Mouse (Mus musculus) myocyte (in vitro differentiated cells): ENCODE data around the gene Gm47996. TPM values are rescaled to one million over a fixed set of nuclear protein-coding genes. Genes with fewer than 3 reads are reported as not detected.
"Not testable (repeated sequence)": the region's sequence is repeated elsewhere in the genome, so short reads cannot be mapped to it uniquely, and the experiment has no call there.

Experiments
- H3K27me3 ChIP-seq: one replicate; pipeline ENCODE4 v1.6.1; 2011; ENCODE audit not compliant: control insufficient read depth, insufficient read depth, insufficient read length
- H3K36me3 ChIP-seq: one replicate; pipeline ENCODE4 v1.6.1; 2011; ENCODE audit not compliant: control insufficient read depth, insufficient read depth
- H3K4me2 ChIP-seq: one replicate; pipeline ENCODE4 v1.6.1; 2011; ENCODE audit warnings: low read depth, control low read depth
- H3K4me3 ChIP-seq: one replicate; pipeline ENCODE4 v1.5.1; 2011; ENCODE audit warnings: mild to moderate bottlenecking, control low read depth, moderate library complexity
- H3K79me2 ChIP-seq: one replicate; pipeline ENCODE4 v1.6.1; 2011; ENCODE audit not compliant: control insufficient read depth, insufficient read depth
- H3ac ChIP-seq: one replicate; pipeline ENCODE4 v1.6.1; 2011; ENCODE audit not compliant: control insufficient read depth, insufficient read length
- CEBPB ChIP-seq: IDR thresholded peaks from 2 replicates; pipeline ENCODE4 v1.6.1; 2011; ENCODE audit warnings: mild to moderate bottlenecking, moderate library complexity; ENCODE audit not compliant: poor library complexity, insufficient read depth, severe bottlenecking
- E2F4 ChIP-seq: IDR thresholded peaks from one replicate; pipeline ENCODE4 v1.6.1; 2011; ENCODE audit warnings: mild to moderate bottlenecking, control low read depth, moderate library complexity; ENCODE audit not compliant: insufficient read depth
- MAX ChIP-seq: IDR thresholded peaks from one replicate; pipeline ENCODE4 v1.6.1; 2011; ENCODE audit warnings: low read depth, mild to moderate bottlenecking, control low read depth
- MYOD1 ChIP-seq, 3 experiments: IDR thresholded peaks; one replicate each; pipeline ENCODE4 v1.6.1; 2011; ENCODE audit warnings: control low read depth in 2 of 3, low read depth in 2 of 3, mild to moderate bottlenecking in 2 of 3, moderate library complexity in 1 of 3; ENCODE audit not compliant: insufficient read length in 2 of 3, control insufficient read depth in 1 of 3
- MYOG ChIP-seq, 3 experiments: IDR thresholded peaks; one replicate each; pipeline ENCODE4 v1.6.1; 2011; ENCODE audit warnings: control low read depth in 2 of 3, low read depth in 2 of 3, mild to moderate bottlenecking in 2 of 3; ENCODE audit not compliant: insufficient read length in 2 of 3, control insufficient read depth in 1 of 3, insufficient read depth in 1 of 3
- POLR2A ChIP-seq: IDR thresholded peaks from one replicate; pipeline ENCODE4 v1.6.1; 2011; ENCODE audit warnings: low read depth, mild to moderate bottlenecking, control low read depth, moderate library complexity; ENCODE audit not compliant: insufficient read length
- POLR2AphosphoS2 ChIP-seq: IDR thresholded peaks from one replicate; pipeline ENCODE4 v1.6.1; 2011; ENCODE audit warnings: low read depth, control low read depth; ENCODE audit not compliant: insufficient read length
- REST ChIP-seq: IDR thresholded peaks from one replicate; pipeline ENCODE4 v1.6.1; 2011; ENCODE audit warnings: mild to moderate bottlenecking, control low read depth, moderate library complexity; ENCODE audit not compliant: insufficient read depth, insufficient read length
- SRF ChIP-seq: IDR thresholded peaks from one replicate; pipeline ENCODE4 v1.6.1; 2011; ENCODE audit warnings: low read depth; ENCODE audit not compliant: control insufficient read depth, insufficient read length
- TCF12 ChIP-seq: IDR thresholded peaks from one replicate; pipeline ENCODE4 v1.6.1; 2011; ENCODE audit warnings: mild to moderate bottlenecking, control low read depth; ENCODE audit not compliant: poor library complexity, insufficient read depth, severe bottlenecking
- TCF3 ChIP-seq: IDR thresholded peaks from one replicate; pipeline ENCODE4 v1.6.1; 2011; ENCODE audit warnings: low read depth, control low read depth; ENCODE audit not compliant: insufficient read length
- USF1 ChIP-seq: IDR thresholded peaks from one replicate; pipeline ENCODE4 v1.6.1; 2011; ENCODE audit warnings: low read depth, mild to moderate bottlenecking, control low read depth, moderate library complexity
- polyA plus RNA-seq: library from polyadenylated mRNA; unstranded; fragments of >200 nt; fragmentation: generic; extraction: Trizol; gene quantifications from one replicate; pipeline ENCODE4 v1.2.1, GENCODE M21; 2012; ENCODE audit warnings: missing spikeins

Gm47996 gene
- 0.14 TPM for polyA plus RNA-seq

- not testable (repeated sequence) for H3K4me2 ChIP-seq, H3ac ChIP-seq, H3K4me3 ChIP-seq, H3K36me3 ChIP-seq, H3K27me3 ChIP-seq, H3K79me2 ChIP-seq
Observed at GRCm38 (mm10) chr1:151209824-151210355, at the start of gene Gm47996. Gene Gm47996 (plus strand): TSS chr1:151210131.

DNA sequence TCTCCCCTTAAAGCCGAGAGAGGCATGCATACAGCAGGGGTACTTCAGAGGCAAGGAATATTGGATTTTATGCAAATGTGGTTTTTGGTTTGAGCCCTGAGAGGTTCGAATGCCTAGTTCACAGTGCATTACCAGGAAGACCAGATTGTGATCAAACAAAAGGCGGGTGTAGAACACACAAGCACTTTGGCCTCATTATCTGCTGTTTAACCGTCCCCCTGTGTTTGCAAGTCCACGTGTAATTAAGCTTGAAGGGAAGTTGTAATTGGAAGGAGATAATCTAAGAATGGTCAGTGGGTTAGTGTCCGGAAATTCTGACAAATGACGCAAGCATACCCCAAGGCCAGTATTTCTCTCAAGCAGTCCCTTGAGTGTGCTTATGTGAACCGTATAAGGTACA is 43.9 kb upstream of the Gm47996 start:
- H3K4me3 ChIP-seq = no peak overlapping the region
- no peak overlapping the region for H3K4me2 ChIP-seq
- no peaks in the 10 kb centered on the region for H3K36me3 ChIP-seq
- TF ChIP-seq TCF12 = no peak
- TF ChIP-seq CEBPB = no peak
- no peak for TF ChIP-seq POLR2A
- no peak for TF ChIP-seq E2F4
- no peak for TF ChIP-seq MAX
- TF ChIP-seq SRF = no peak
- no peak for TF ChIP-seq MYOD1 (IDR thresholded peaks at IDR 0.05; ENCODE audit: control insufficient read depth in 1 of 3, insufficient read length in 2 of 3, low read depth in 2 of 3)
- no peak for TF ChIP-seq TCF3
- no peak for TF ChIP-seq USF1
- TF ChIP-seq POLR2AphosphoS2 = no peak
- no peak for TF ChIP-seq REST
- no peak for TF ChIP-seq MYOG (IDR thresholded peaks at IDR 0.05; ENCODE audit: control insufficient read depth in 1 of 3, insufficient read depth in 1 of 3, insufficient read length in 2 of 3, low read depth in 2 of 3)
- H3K27me3 ChIP-seq = no peaks in the 10 kb centered on the region
- H3ac ChIP-seq = no peak overlapping the region
- no peaks in the 10 kb centered on the region for H3K79me2 ChIP-seq

- TF ChIP-seq POLR2A (no peak), E2F4 (no peak), TCF12 (no peak), POLR2AphosphoS2 (no peak)
Observed at GRCm38 (mm10) chr1:151167297-151168047, 42.5 kb upstream of the Gm47996 start.

DNA sequence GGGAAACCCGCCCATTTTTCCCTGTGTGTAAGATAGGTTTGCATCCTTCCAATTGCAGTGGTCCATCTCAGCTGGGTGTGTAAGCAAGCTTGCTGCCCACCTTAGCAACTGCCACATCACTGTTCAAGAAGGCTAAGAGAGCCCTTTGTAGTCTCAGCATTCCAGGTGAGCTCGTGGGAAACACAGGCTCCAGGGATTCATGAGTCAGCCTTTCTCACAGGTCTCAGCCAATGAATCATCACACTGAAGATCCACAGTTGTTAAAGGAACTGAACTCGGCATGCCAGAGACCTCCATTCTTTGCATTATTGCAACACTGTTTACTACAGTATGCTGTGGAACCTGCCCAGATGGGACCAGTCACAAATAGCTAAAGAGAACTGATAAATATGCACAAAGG is 41.3 kb upstream of the Gm47996 start:
- H3K36me3 ChIP-seq = no peaks in the 10 kb centered on the region
- H3K4me2 ChIP-seq = no peak overlapping the region
- no peak overlapping the region for H3ac ChIP-seq
- H3K27me3 ChIP-seq = no peaks in the 10 kb centered on the region
- H3K79me2 ChIP-seq = no peaks in the 10 kb centered on the region
- TF ChIP-seq CEBPB (0 out of 2 replicates have a peak, but pooled peaks have one; percentile 11), USF1 (no peak), POLR2AphosphoS2 (no peak), TCF3 (no peak), MYOD1 (IDR thresholded peaks at IDR 0.05; ENCODE audit: control insufficient read depth in 1 of 3, insufficient read length in 2 of 3, low read depth in 2 of 3) (no peak)
- no peak overlapping the region for H3K4me3 ChIP-seq

More at GRCm38 (mm10) chr1:151167297-151168047, 42.5 kb upstream of the Gm47996 start:
- no peaks in the 10 kb centered on the region for H3K27me3 ChIP-seq
- H3K4me3 ChIP-seq = no peak overlapping the region
- no peaks in the 10 kb centered on the region for H3K79me2 ChIP-seq
- no peaks in the 10 kb centered on the region for H3K36me3 ChIP-seq
- no peak overlapping the region for H3K4me2 ChIP-seq
- no peak overlapping the region for H3ac ChIP-seq

DNA sequence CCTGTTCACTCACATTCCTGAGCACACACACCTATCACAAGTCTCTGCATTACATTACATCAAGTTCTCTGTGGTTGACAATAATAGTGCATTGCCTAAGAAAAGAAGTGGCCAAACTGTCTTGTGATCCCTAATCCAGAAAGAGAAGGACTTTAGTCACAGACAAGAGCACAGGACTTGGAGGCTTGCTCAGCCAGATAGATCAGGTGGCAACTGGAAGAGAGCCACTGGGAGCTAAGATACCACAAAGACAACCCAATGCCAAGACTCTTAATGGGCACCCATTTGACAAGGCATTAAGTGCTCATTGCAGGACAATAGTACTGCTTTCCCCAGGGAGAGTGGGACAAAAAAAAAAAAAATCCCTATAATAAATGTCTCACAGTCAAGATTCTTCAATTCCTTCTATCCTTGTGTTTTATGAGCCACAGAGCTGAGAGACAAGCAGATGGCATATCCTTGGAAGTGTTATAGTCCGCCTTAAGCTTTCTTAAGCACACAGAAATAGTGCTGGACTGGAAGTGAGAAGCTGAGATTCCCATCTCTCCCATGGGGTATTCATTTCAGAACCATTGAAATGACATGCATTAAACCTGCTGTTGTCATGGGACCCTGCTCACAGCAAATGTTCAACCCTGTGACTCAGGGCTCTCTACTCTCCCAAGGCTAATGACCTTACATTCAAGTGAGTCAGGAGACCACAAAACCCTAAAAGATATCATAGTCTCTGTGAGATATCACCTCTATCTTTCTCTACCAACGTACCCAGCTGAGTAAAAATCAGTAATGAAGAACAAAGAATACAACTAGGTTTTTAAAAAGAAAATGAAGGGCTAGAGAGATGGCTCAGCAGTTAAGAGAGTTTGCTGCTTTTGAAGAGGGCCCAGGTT is 38.1 kb upstream of the Gm47996 start:
- no peaks in the 10 kb centered on the region for H3K36me3 ChIP-seq
- TF ChIP-seq TCF12 (no peak), SRF (no peak), POLR2AphosphoS2 (no peak), TCF3 (no peak), MYOG (IDR thresholded peaks at IDR 0.05; ENCODE audit: control insufficient read depth in 1 of 3, insufficient read depth in 1 of 3, insufficient read length in 2 of 3, low read depth in 2 of 3) (peak in 1 of 3 experiments; percentile 33), E2F4 (no peak), REST (no peak), USF1 (no peak), MAX (no peak), MYOD1 (IDR thresholded peaks at IDR 0.05; ENCODE audit: control insufficient read depth in 1 of 3, insufficient read length in 2 of 3, low read depth in 2 of 3) (peak in 2 of 3 experiments; percentile 29 to 53)
- no peaks in the 10 kb centered on the region for H3K79me2 ChIP-seq
- no peaks in the 10 kb centered on the region for H3K27me3 ChIP-seq
- H3K4me2 ChIP-seq = peak overlapping the region; percentile 68
- H3ac ChIP-seq = no peak overlapping the region
- no peak overlapping the region for H3K4me3 ChIP-seq
